Mouse (Mus musculus) CD4-positive naive resting alpha-beta T cell, adult 57 days (primary cell): ENCODE data around the gene Gm16513. TPM values are rescaled to one million over a fixed set of nuclear protein-coding genes. Genes with fewer than 3 reads are reported as not detected.

Experiments
- total RNA-seq: library from RNA; stranded (reverse); gene quantifications from one replicate; pipeline ENCODE4 v1.2.4, GENCODE M21; 2023

Gene Gm16513
- not detected for total RNA-seq

GRCm38 (mm10) chr5:95182324-95182723, at the start of gene Gm16513:
Gene Gm16513, plus strand, starts transcription at chr5:95182624.

Other genes with a start within 250 kb of the Gm16513 start
- not detected for gene Gm6367, start 194.0 kb upstream of the Gm16513 start, total RNA-seq
- not detected for gene Gm7942, start 75.7 kb upstream of the Gm16513 start, total RNA-seq
- not detected for gene Gm10424, start 90.1 kb downstream of the Gm16513 start, total RNA-seq
- not detected for gene Gm3259, start 123.3 kb downstream of the Gm16513 start, total RNA-seq